Mouse (Mus musculus): ENCODE measurements around the gene Lamtor4.
"Not testable (repeated sequence)": the region's sequence is repeated elsewhere in the genome, so short reads cannot be mapped to it uniquely, and the experiment has no call there.

Gene Lamtor4

GRCm38 (mm10) chr5:138255353-138256093, at the start of gene Lamtor4:
Lamtor4 (plus strand) TSS chr5:138255482.
- DNase-seq (ENCODE audit: low spot score) = peak; percentile 71

GRCm38 (mm10) chr5:138207253-138207652, 48.0 kb upstream of the Lamtor4 start:
- DNase-seq (ENCODE audit: low spot score) = no peak

- DNase-seq (ENCODE audit: low spot score) = no peak
These were observed 47.4 kb upstream of the Lamtor4 start for GRCm38 (mm10) chr5:138207873-138208272.

- DNase-seq (ENCODE audit: low spot score) = not testable (repeated sequence)
These were observed 38.6 kb upstream of the Lamtor4 start for GRCm38 (mm10) chr5:138216632-138217031.

- DNase-seq (ENCODE audit: low spot score) = no peak
These were observed 35.4 kb upstream of the Lamtor4 start for GRCm38 (mm10) chr5:138219864-138220263.

GRCm38 (mm10) chr5:138222111-138222510, 33.2 kb upstream of the Lamtor4 start:
- peak; percentile 67 for DNase-seq (ENCODE audit: low spot score)

GRCm38 (mm10) chr5:138223287-138223686, 32.0 kb upstream of the Lamtor4 start:
- no peak for DNase-seq (ENCODE audit: low spot score)

GRCm38 (mm10) chr5:138225700-138226099, 29.6 kb upstream of the Lamtor4 start, which contains the start of gene Nxpe5:
Nxpe5 (plus strand) TSS chr5:138225898.
- DNase-seq (ENCODE audit: low spot score) = no peak

- no peak for DNase-seq (ENCODE audit: low spot score)
These were observed 28.8 kb upstream of the Lamtor4 start for GRCm38 (mm10) chr5:138226491-138226890.

- no peak for DNase-seq (ENCODE audit: low spot score)
These were observed 27.9 kb upstream of the Lamtor4 start for GRCm38 (mm10) chr5:138227367-138227766.

GRCm38 (mm10) chr5:138228026-138228425, 27.3 kb upstream of the Lamtor4 start:
- DNase-seq (ENCODE audit: low spot score) = no peak

- DNase-seq (ENCODE audit: low spot score) = no peak
These were observed 25.8 kb upstream of the Lamtor4 start for GRCm38 (mm10) chr5:138229511-138229910.

GRCm38 (mm10) chr5:138233778-138234177, 21.5 kb upstream of the Lamtor4 start:
- no peak for DNase-seq (ENCODE audit: low spot score)

- DNase-seq (ENCODE audit: low spot score) = no peak
These were observed 21.1 kb upstream of the Lamtor4 start for GRCm38 (mm10) chr5:138234224-138234623.

- DNase-seq (ENCODE audit: low spot score) = no peak
These were observed 13.8 kb upstream of the Lamtor4 start for GRCm38 (mm10) chr5:138241511-138241910.

GRCm38 (mm10) chr5:138251144-138251543, 4.1 kb upstream of the Lamtor4 start:
- DNase-seq (ENCODE audit: low spot score) = no peak

GRCm38 (mm10) chr5:138253061-138253460, 2.2 kb upstream of the Lamtor4 start:
- no peak for DNase-seq (ENCODE audit: low spot score)

- DNase-seq (ENCODE audit: low spot score) = no peak
These were observed 799 bp downstream of the Lamtor4 start for GRCm38 (mm10) chr5:138256094-138256467.

- DNase-seq (ENCODE audit: low spot score) = no peak
These were observed 1.8 kb downstream of the Lamtor4 start for GRCm38 (mm10) chr5:138256966-138257584.

- no peak for DNase-seq (ENCODE audit: low spot score)
These were observed 2.3 kb downstream of the Lamtor4 start for GRCm38 (mm10) chr5:138257585-138257978.

- DNase-seq (ENCODE audit: low spot score) = no peak
These were observed 2.8 kb downstream of the Lamtor4 start for GRCm38 (mm10) chr5:138258078-138258477.

- DNase-seq (ENCODE audit: low spot score) = no peak
These were observed 3.3 kb downstream of the Lamtor4 start for GRCm38 (mm10) chr5:138258542-138258941.

GRCm38 (mm10) chr5:138258993-138259392, 3.7 kb downstream of the Lamtor4 start:
- DNase-seq (ENCODE audit: low spot score) = no peak

GRCm38 (mm10) chr5:138260051-138260450, 4.8 kb downstream of the Lamtor4 start:
- no peak for DNase-seq (ENCODE audit: low spot score)

Data from ovary, postnatal 10 days (tissue).